Mouse (Mus musculus) ES-E14 (cell line): Measurements from ENCODE around the gene Vpreb3. TPM values are rescaled to one million over a fixed set of nuclear protein-coding genes. Genes with fewer than 3 reads are reported as not detected.

Experiments used
- DNase-seq: peaks from one replicate; pipeline ENCODE4 v3.0.0-alpha.2; 2013; ENCODE audit warnings: low read depth, low spot score
- H3K27ac ChIP-seq: 2 replicates; pipeline ENCODE4 v1.5.1; 2012; ENCODE audit warnings: low read depth, mild to moderate bottlenecking, low read length, moderate library complexity, mixed read lengths; ENCODE audit not compliant: poor library complexity, insufficient read depth, severe bottlenecking
- H3K36me3 ChIP-seq: 2 replicates; pipeline ENCODE4 v1.6.1; 2012; ENCODE audit warnings: mild to moderate bottlenecking, low read length, moderate library complexity, mixed read lengths; ENCODE audit not compliant: control insufficient read depth, poor library complexity, insufficient read depth, severe bottlenecking
- H3K4me1 ChIP-seq, 2 experiments: fragments of 150-350 bp in 1 of 2; sonication (generic) in 1 of 2; 2 replicates each; pipeline ENCODE4 v1.6.1; 2012; ENCODE audit warnings: low read length in 2 of 2, mild to moderate bottlenecking in 1 of 2, mixed read lengths in 1 of 2; ENCODE audit not compliant: control insufficient read depth in 2 of 2, insufficient read depth in 2 of 2, poor library complexity in 1 of 2
- H3K4me3 ChIP-seq, 2 experiments: fragments of 150-350 bp in 1 of 2; sonication (generic) in 1 of 2; 2 replicates each; pipeline ENCODE4 v1.5.1; 2012; ENCODE audit warnings: low read length in 2 of 2, low read depth in 1 of 2, mild to moderate bottlenecking in 1 of 2, mixed read lengths in 1 of 2; ENCODE audit not compliant: insufficient read depth in 1 of 2, poor library complexity in 1 of 2, severe bottlenecking in 1 of 2
- H3K9ac ChIP-seq: 2 replicates; pipeline ENCODE4 v1.6.1; 2012; ENCODE audit warnings: low read depth, mild to moderate bottlenecking, low read length, mixed read lengths; ENCODE audit not compliant: poor library complexity, insufficient read depth, severe bottlenecking
- H3K9me3 ChIP-seq: fragments of 150-350 bp; sonication (generic); 2 replicates; pipeline ENCODE4 v1.6.1; 2012; ENCODE audit warnings: low read depth, mild to moderate bottlenecking, low read length; ENCODE audit not compliant: control insufficient read depth, insufficient read depth
- CHD2 ChIP-seq: IDR thresholded peaks from 2 replicates; pipeline ENCODE4 v1.6.1; 2014; ENCODE audit warnings: mild to moderate bottlenecking, low read depth, low read length, inconsistent platforms
- HCFC1 ChIP-seq: IDR thresholded peaks from 2 replicates; pipeline ENCODE4 v1.6.1; 2012; ENCODE audit warnings: low read length, inconsistent platforms, borderline replicate concordance; ENCODE audit not compliant: insufficient read depth
- MAFK ChIP-seq: IDR thresholded peaks from 2 replicates; pipeline ENCODE4 v1.6.1; 2014; ENCODE audit warnings: mild to moderate bottlenecking, low read depth, low read length, inconsistent platforms; ENCODE audit not compliant: insufficient read depth
- ZC3H11A ChIP-seq: IDR thresholded peaks from 2 replicates; pipeline ENCODE4 v1.6.1; 2012; ENCODE audit warnings: low read depth, mild to moderate bottlenecking, inconsistent platforms, low read length, borderline replicate concordance
- ZNF384 ChIP-seq: IDR thresholded peaks from 2 replicates; pipeline ENCODE4 v1.6.1; 2012; ENCODE audit warnings: low read depth, low read length, inconsistent platforms
- in situ Hi-C, 2 experiments: fragments of 600-800 bp; cut with MboI; formaldehyde crosslinking; loops; one replicate each; pipeline ENCODE4 v1.15.1; 2025; ENCODE audit warnings: low sequenced_read_pairs in 2 of 2, inconsistent platforms in 1 of 2; ENCODE audit not compliant: unreplicated experiment in 2 of 2
- total RNA-seq: library from RNA; depleted of rRNA; stranded (reverse); fragments of 300-350 nt; gene quantifications from 2 replicates; pipeline ENCODE4 v1.2.3, GENCODE M21; 2012

Gene Vpreb3
- total RNA-seq, 1 experiment: 0.98 TPM

- DNase-seq: no peak
- Histone ChIP-seq H3K27ac (no peak overlapping the region), H3K4me3 (no peak overlapping the region), H3K9ac (no peak overlapping the region), H3K9me3 (no peaks in the 10 kb centered on the region), H3K36me3 (peaks cover 29% of the 10 kb centered on the region; the same call in 1 of the 2 replicates), H3K4me1 (peaks cover 3 to 7% of the 10 kb centered on the region in 2 experiments; a peak in 2 of 4 replicates)
- in situ Hi-C loops: no loop called here
- TF ChIP-seq ZC3H11A (no peak), MAFK (no peak), CHD2 (no peak), ZNF384 (no peak), HCFC1 (no peak)
These were observed 23.8 kb upstream of the Vpreb3 start for GRCm38 (mm10) chr10:75919026-75919425.

DNA sequence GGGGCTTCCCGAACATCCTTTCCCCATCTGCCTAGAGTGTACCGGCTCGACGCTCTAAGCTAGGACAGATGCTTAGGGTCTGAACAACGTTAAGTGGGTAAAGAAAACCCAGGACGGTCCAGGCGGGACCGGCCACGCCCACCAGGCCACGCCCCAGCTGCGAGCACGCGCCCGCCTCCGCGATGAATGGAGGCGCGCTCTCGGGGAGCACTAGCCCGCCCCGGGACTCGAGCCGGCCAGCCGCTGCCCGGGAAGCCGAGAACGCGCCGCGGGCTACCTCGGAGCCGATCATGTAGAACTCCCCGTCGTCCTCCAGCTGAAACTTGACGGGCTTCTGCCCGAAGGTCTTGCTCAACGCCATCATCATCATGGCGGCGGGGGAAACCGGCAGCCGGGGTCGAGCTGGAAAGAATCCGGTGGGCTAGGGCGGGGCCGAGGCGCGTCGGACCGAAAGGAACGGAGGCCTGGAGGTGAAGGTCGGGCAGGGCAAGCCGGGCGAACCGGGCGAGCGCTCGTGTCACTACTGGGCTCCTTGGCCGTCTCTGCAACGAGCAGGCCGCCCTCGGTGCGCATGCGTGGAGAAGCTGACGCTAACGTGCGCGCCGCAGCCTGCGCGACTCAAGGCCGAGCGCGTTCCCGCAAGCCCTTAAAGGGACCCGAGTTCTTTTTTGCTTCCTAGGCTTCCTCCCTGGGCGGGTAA is 21.7 kb upstream of the Vpreb3 start, which contains the start of gene Smarcb1:
Smarcb1 (minus strand) TSS at position 592 of the 700 bp plus-strand sequence.
- H3K36me3 ChIP-seq: peaks cover 40% of the 10 kb centered on the region
- H3K4me3 ChIP-seq: peak within 1 kb of the TSS; percentile 84 to 99
- in situ Hi-C loops: no loop called here
- H3K27ac ChIP-seq: peak within 1 kb of the TSS; percentile 89
- peak within 1 kb of the TSS; percentile 94 for H3K9ac ChIP-seq
- peaks cover under 1 to 7% of the 10 kb centered on the region in 2 experiments; a peak in 1 of 4 replicates for H3K4me1 ChIP-seq
- peak; percentile 87 for DNase-seq
- H3K9me3 ChIP-seq: no peaks in the 10 kb centered on the region
- no peak for TF ChIP-seq MAFK
- TF ChIP-seq HCFC1: 0 out of 2 replicates have a peak, but pooled peaks have one; percentile 21

DNA sequence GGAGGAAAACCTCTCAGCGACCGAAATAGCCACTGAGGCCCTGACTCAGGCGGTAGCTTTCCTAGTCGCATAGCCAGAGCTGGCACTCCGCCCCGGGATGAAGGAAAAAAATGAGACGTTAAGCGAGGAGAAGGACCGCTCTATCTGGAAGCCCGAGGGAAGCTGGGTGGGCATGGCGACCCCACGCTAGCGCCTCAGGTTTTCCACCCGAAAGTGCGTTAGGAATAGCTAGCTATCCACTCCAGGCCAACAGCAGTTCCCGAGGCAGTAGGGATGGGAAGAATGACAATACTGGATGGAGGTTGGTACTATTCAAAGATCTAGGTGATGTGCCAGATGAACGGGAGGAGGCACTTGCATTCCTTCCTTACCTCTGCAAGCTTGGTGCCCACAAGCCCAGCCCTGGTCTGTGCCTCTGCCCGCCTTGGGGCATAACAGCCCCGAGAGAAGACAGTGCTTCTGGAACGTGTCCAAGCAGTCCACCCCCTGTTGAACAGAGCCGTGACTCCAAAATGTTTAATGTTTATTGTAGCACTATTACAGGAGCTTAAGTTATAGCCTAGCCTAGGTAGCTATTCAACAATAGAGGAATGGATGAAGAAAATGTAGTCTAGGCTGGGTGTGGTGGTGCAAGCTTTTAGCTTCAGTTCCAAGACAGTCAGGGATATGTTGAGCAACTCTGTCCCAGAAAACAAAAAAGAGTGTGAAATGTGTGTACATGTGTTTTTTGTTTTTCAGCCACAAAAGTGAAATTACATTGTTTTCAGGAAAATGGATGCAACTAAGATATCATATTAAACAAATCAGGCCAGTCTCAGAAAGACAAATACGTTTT is 20.9 kb upstream of the Vpreb3 start:
- no peak for TF ChIP-seq ZC3H11A
- TF ChIP-seq CHD2: no peak
- TF ChIP-seq ZNF384: no peak
- TF ChIP-seq HCFC1: no peak
- TF ChIP-seq MAFK: no peak
- Histone ChIP-seq H3K4me1 (peaks cover 0 to 7% of the 10 kb centered on the region in 2 experiments; a peak in 1 of 4 replicates), H3K36me3 (peaks cover 39% of the 10 kb centered on the region), H3K4me3 (peak overlapping the region; percentile 84 to 99), H3K9me3 (no peaks in the 10 kb centered on the region), H3K9ac (peak overlapping the region; percentile 79), H3K27ac (no peak overlapping the region)
- in situ Hi-C loops: no loop called here
- DNase-seq: no peak

GRCm38 (mm10) chr10:75924324-75924723 is 18.5 kb upstream of the Vpreb3 start:
- Histone ChIP-seq H3K27ac (no peak overlapping the region), H3K9ac (no peak overlapping the region), H3K9me3 (no peaks in the 10 kb centered on the region), H3K4me1 (0 out of 4 replicates have a peak, but pooled peaks cover 0 to 7% of the 10 kb centered on the region in 2 experiments), H3K36me3 (peaks cover 47% of the 10 kb centered on the region), H3K4me3 (no peak overlapping the region)
- in situ Hi-C loops: no loop called here
- TF ChIP-seq HCFC1: no peak
- no peak for TF ChIP-seq CHD2
- TF ChIP-seq ZNF384: no peak
- no peak for TF ChIP-seq MAFK
- DNase-seq: no peak
